Mouse (Mus musculus) thymus, adult 2 months (tissue): ENCODE data around the gene Plxdc1. TPM values are rescaled to one million over a fixed set of nuclear protein-coding genes. Genes with fewer than 3 reads are reported as not detected.
A peak's percentile ranks its signal among the peaks of the same experiment; 100 is the strongest.

Source experiments
- DNase-seq: peaks from one replicate; pipeline ENCODE4 v3.0.0; 2021
- H3K27ac ChIP-seq: fragments of 200-500 bp; 2 replicates; pipeline ENCODE4 v1.5.1; 2012; ENCODE audit warnings: low read length, control low read depth; ENCODE audit not compliant: control insufficient read depth, insufficient read depth
- H3K27me3 ChIP-seq: fragments of 200-500 bp; 2 replicates; pipeline ENCODE4 v1.6.1; 2012; ENCODE audit warnings: mild to moderate bottlenecking, low read length, moderate library complexity, mixed read lengths; ENCODE audit not compliant: control insufficient read depth, insufficient read depth
- H3K36me3 ChIP-seq: fragments of 200-500 bp; 2 replicates; pipeline ENCODE4 v1.6.1; 2012; ENCODE audit warnings: mild to moderate bottlenecking, low read length, moderate library complexity; ENCODE audit not compliant: control insufficient read depth, insufficient read depth
- H3K4me1 ChIP-seq: fragments of 200-500 bp; replicated peaks from 2 replicates; pipeline ENCODE4 v1.6.1; 2012; ENCODE audit warnings: low read length; ENCODE audit not compliant: control insufficient read depth, insufficient read depth
- H3K4me3 ChIP-seq: fragments of 200-500 bp; 2 replicates; pipeline ENCODE4 v1.5.1; 2012; ENCODE audit warnings: mild to moderate bottlenecking, low read length, control low read depth, moderate library complexity; ENCODE audit not compliant: control insufficient read depth, insufficient read depth
- CTCF ChIP-seq: fragments of 200-500 bp; IDR thresholded peaks from 2 replicates; pipeline ENCODE4 v1.5.1; 2012; ENCODE audit warnings: mild to moderate bottlenecking, control low read depth, low read length, moderate library complexity, borderline replicate concordance; ENCODE audit not compliant: control insufficient read depth, poor library complexity, insufficient read depth; ENCODE audit errors: extremely low read depth
- POLR2A ChIP-seq: fragments of 200-500 bp; IDR thresholded peaks from 2 replicates; pipeline ENCODE4 v1.6.1; 2012; ENCODE audit warnings: mild to moderate bottlenecking, low read length, control low read depth, moderate library complexity; ENCODE audit not compliant: control insufficient read depth, poor library complexity, insufficient read depth; ENCODE audit errors: extremely low read depth
- WGBS: fragments of 180-500 bp; shearing (Covaris S2); methylation state at CpG from one replicate; pipeline ENCODE4 v1.1.7; 2018; 5-methylcytosine and 5-hydroxymethylcytosine counted together
- polyA plus RNA-seq: library from polyadenylated mRNA; depleted of rRNA; stranded (reverse); fragments of >200 nt; gene quantifications from 2 replicates; pipeline ENCODE4 v1.2.3, GENCODE M21; 2012

Plxdc1 gene
- polyA plus RNA-seq, 1 experiment = 77.5 TPM

- no peak for DNase-seq
- Histone ChIP-seq H3K27me3 (no peaks in the 10 kb centered on the region), H3K4me1 (peaks cover 41% of the 10 kb centered on the region), H3K4me3 (no peak overlapping the region), H3K27ac (no peak overlapping the region), H3K36me3 (no peaks in the 10 kb centered on the region)
- TF ChIP-seq POLR2A = no peak
- 91% methylated on average over 13 of the region's 13 CpGs for WGBS
Measured at GRCm38 (mm10) chr11:98005076-98005475, 18.8 kb upstream of the Plxdc1 start.

GRCm38 (mm10) chr11:98004161-98004560 is 17.9 kb upstream of the Plxdc1 start:
- Histone ChIP-seq H3K27me3 (no peaks in the 10 kb centered on the region), H3K4me1 (peaks cover 48% of the 10 kb centered on the region), H3K36me3 (no peaks in the 10 kb centered on the region), H3K27ac (no peak overlapping the region), H3K4me3 (no peak overlapping the region)
- no peak for DNase-seq
- no peak for TF ChIP-seq POLR2A
- no peak for TF ChIP-seq CTCF
- WGBS = 70% methylated on average over 8 of the region's 8 CpGs

- H3K36me3 ChIP-seq = no peaks in the 10 kb centered on the region
- H3K27me3 ChIP-seq = no peaks in the 10 kb centered on the region
- 86% methylated on average over 17 of the region's 17 CpGs for WGBS
- no peak overlapping the region for H3K27ac ChIP-seq
- TF ChIP-seq CTCF (no peak), POLR2A (no peak; the same call in 1 of the 2 replicates)
- peaks cover 53% of the 10 kb centered on the region for H3K4me1 ChIP-seq
- DNase-seq = no peak
- H3K4me3 ChIP-seq = peak overlapping the region; percentile 10
Measured at GRCm38 (mm10) chr11:98003171-98003671, 17.0 kb upstream of the Plxdc1 start.

GRCm38 (mm10) chr11:98002627-98003026 is 16.4 kb upstream of the Plxdc1 start:
- TF ChIP-seq CTCF (peak; percentile 83; the same call in 1 of the 2 replicates), POLR2A (no peak; the same call in 1 of the 2 replicates)
- WGBS = 55% methylated on average over 12 of the region's 12 CpGs
- H3K27me3 ChIP-seq = no peaks in the 10 kb centered on the region
- H3K4me3 ChIP-seq = peak overlapping the region; percentile 26
- no peaks in the 10 kb centered on the region for H3K36me3 ChIP-seq
- peaks cover 55% of the 10 kb centered on the region for H3K4me1 ChIP-seq
- DNase-seq = peak; percentile 94
- H3K27ac ChIP-seq = peak overlapping the region; percentile 99

- 43% methylated on average over 6 of the region's 6 CpGs for WGBS
- TF ChIP-seq CTCF (no peak), POLR2A (no peak)
- Histone ChIP-seq H3K4me1 (peaks cover 61% of the 10 kb centered on the region), H3K27ac (peak overlapping the region; percentile 99), H3K4me3 (peak overlapping the region; percentile 26), H3K36me3 (no peaks in the 10 kb centered on the region), H3K27me3 (no peaks in the 10 kb centered on the region)
- DNase-seq = no peak
Measured at GRCm38 (mm10) chr11:98001986-98002385, 15.7 kb upstream of the Plxdc1 start.

GRCm38 (mm10) chr11:98001351-98001824 is 15.1 kb upstream of the Plxdc1 start:
- Histone ChIP-seq H3K27ac (peak overlapping the region; percentile 99), H3K27me3 (no peaks in the 10 kb centered on the region), H3K36me3 (no peaks in the 10 kb centered on the region), H3K4me3 (peak overlapping the region; percentile 26), H3K4me1 (peaks cover 66% of the 10 kb centered on the region)
- TF ChIP-seq CTCF (no peak), POLR2A (no peak)
- WGBS = 4% methylated on average over 11 of the region's 11 CpGs
- DNase-seq = peak; percentile 83
